In the genomic region with DNA sequence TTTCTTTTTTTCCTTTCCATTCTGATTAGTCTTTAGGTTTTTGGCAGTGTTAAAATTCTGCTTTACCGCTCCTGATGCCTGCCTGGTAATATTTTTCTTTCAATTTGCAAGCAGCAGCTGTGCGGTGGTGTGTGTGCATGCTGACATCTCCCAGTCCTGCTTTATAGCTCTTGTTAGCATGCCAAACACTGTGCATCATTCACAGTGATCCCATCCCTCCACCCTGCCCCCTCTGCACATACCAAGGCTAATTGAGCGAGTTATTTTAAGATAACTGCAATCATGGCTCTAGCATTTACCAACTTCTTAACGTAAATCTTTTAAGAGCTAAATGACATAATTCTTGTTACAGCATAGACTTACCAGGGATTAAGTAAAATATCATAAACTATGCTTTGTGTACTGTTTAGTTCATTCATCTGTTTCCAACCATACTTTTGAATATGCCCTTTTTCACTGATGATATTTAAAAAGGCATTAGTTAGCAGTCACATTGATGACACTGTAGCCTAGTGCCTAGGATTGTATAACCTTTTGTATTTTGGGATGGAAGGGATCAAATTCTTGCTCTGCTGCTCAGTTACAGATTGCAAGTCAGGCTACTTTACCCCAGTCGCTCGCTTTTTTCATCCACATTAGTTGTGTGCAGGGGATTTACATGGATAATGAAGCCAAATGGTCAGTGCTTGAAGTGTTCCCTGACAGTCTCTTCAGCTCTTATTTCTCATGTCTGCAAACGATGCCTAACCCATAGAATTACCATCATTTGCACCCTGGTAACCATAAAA, we compare ENCODE assay signal across 11 mouse cellular contexts.
DNase-seq lines count a peak whose midpoint lies in the region; ATAC-seq lines count a peak whose summit lies in the region.
"Had no signal": no experiment of that assay in that cellular context is flagged by ENCODE, and none has a peak within 500 bp of the region (broad histone marks: within the 10 kb centered on the region; RNA-seq: fewer than 3 reads in every experiment).

No protein-coding gene starts in this region.

- 43% methylated on average over 7 of the region's 7 CpGs for WGBS in forebrain, embryonic 12.5 days
- WGBS in midbrain, embryonic 15.5 days: 21% methylated on average over 7 of the region's 7 CpGs

- no peaks in the 10 kb centered on the region for H3K27me3 ChIP-seq in forebrain, embryonic 12.5 days
- no peaks in the 10 kb centered on the region for H3K27me3 ChIP-seq in midbrain, embryonic 15.5 days (replicated peaks)

- peak; percentile 89 for ATAC-seq in forebrain, embryonic 12.5 days (ENCODE audit: low FRiP score)
- peak; percentile 92 for ATAC-seq in midbrain, embryonic 15.5 days (replicated peaks)

- peak; percentile 15 to 38 for DNase-seq in cerebellum, postnatal 10 days
- DNase-seq in cerebellum, adult 11 months: no peak
- peak; percentile 56 for DNase-seq in kidney, postnatal 14 days
- DNase-seq in heart, postnatal 10 days: no peak
- DNase-seq in lung, postnatal 25 days (ENCODE audit: low spot score): no peak
- no peak for DNase-seq in cerebellum, adult 9-11 months
- DNase-seq: adrenal gland, postnatal 14 days; heart, postnatal 4 days had no signal

- H3K9me3 ChIP-seq in forebrain, embryonic 12.5 days: no peaks in the 10 kb centered on the region
- no peaks in the 10 kb centered on the region for H3K9me3 ChIP-seq in midbrain, embryonic 15.5 days

- intact Hi-C loops in heart, postnatal 10 days (cut with DNase I): no loop called here

- no peak overlapping the region for H3K4me3 ChIP-seq in forebrain, embryonic 12.5 days (replicated peaks)
- no peak overlapping the region for H3K4me3 ChIP-seq in midbrain, embryonic 15.5 days
- H3K4me3 ChIP-seq: myocyte had no signal

- no peak overlapping the region for H3K27ac ChIP-seq in forebrain, embryonic 12.5 days
- H3K27ac ChIP-seq in midbrain, embryonic 15.5 days: peak overlapping the region; percentile 49

- H3K36me3 ChIP-seq in forebrain, embryonic 12.5 days (replicated peaks): no peaks in the 10 kb centered on the region
- H3K36me3 ChIP-seq in midbrain, embryonic 15.5 days (replicated peaks): no peaks in the 10 kb centered on the region

- peaks cover 6% of the 10 kb centered on the region; the same call in 1 of the 2 replicates for H3K4me1 ChIP-seq in forebrain, embryonic 12.5 days
- peaks cover 18% of the 10 kb centered on the region for H3K4me1 ChIP-seq in midbrain, embryonic 15.5 days

- no peak overlapping the region for H3K9ac ChIP-seq in forebrain, embryonic 12.5 days
- H3K9ac ChIP-seq in midbrain, embryonic 15.5 days: no peak overlapping the region

- H3K4me2 ChIP-seq in forebrain, embryonic 12.5 days: no peak overlapping the region
- no peak overlapping the region for H3K4me2 ChIP-seq in midbrain, embryonic 15.5 days

Comparison
In these comparisons a context has a peak if more than half of its experiments do, and no peak if none do; other contexts are left out.
1. DNase-seq: peak in cerebellum, postnatal 10 days (2 of 2) and kidney, postnatal 14 days (single experiment); none in cerebellum, adult 11 months (single experiment), heart, postnatal 10 days (0 of 2), lung, postnatal 25 days (single experiment) and cerebellum, adult 9-11 months (single experiment).